Mouse (Mus musculus): ENCODE data around the gene Crnkl1.

Crnkl1 gene

DNA sequence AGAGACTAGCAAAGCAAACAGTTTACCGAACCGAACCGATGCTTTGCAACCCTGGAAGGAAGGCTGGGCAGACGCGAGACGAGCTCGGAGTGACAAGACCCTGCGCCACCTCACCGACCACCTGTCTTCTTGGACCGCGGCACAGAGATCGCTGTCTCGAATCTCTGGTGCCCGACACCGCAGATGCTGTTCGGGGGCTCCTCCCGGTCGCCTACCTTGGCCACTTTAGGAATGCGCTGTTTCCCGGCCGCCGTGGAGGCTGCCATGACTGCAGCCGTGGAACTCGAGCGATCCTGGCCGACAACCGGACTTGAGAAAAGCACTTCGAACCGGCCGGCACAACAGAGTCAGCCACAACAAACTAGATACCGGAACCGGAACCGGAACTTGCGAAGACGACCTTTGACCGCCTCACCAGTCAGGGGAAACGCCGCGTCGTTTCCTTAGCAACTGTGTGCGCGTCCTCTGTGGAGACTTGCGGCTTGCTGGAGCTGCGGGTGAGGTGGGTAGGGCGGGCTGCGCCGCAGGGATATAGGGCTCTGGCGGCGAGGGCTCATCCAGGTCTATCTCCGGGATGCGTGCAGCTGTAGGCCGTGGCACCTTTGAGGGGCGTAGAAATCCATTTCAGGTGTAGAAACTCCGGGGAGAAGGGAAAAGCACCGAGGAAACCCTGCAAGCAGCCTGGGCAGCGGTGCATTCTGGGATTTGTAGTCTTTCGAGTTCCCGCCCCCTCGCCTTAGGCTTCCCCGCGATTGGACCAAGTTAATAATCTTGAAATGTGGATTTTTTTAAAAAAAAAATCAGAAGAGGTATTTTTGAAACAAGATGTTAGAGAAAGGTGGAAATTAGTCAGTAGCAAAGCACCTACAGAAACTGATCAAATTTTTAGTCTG lies at the start of gene Crnkl1, which contains the start of gene Cfap61:
Crnkl1 (minus strand) TSS at position 676 of the 893 bp plus-strand sequence.
Cfap61 (plus strand) TSS at position 446 of the 893 bp plus-strand sequence.
- in situ Hi-C loops (cut with MboI; ENCODE audit: low sequenced_read_pairs) = no loop called here

DNA sequence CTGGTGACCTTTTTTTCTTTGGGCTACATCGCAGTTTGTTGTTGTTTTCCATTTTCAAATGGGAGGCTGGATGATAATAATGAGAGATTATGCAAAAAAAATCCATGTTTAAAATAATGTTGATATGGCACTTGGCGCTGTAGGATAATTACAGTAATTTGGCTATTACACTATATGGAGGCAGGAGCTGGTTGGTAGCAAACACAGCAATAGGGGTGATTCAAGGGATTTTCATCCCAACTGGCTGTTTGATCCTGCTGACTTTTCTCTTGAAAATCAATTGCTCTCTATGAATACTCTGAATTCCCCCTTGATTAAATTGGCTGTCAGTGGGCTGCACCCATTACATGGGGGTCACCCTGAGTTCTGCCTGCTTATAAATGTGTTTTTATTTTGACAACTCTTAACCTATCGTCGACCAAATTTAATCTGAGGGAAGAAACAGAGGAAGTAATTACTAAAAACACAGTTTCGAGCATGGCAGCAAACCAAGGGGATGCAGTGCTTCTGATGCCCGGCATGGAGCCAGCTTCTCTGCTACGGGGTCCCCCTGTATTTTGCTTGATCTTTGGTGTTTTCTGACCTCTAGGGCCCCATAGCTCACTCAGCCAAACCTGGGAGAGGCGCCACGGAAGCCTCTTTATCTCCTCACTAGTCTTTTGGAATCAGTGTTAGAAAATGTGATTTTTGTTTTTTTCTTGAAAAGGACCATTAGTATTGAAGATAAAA lies 47.7 kb upstream of the Crnkl1 start:
- in situ Hi-C loops (cut with MboI; ENCODE audit: low sequenced_read_pairs) = no loop called here

DNA sequence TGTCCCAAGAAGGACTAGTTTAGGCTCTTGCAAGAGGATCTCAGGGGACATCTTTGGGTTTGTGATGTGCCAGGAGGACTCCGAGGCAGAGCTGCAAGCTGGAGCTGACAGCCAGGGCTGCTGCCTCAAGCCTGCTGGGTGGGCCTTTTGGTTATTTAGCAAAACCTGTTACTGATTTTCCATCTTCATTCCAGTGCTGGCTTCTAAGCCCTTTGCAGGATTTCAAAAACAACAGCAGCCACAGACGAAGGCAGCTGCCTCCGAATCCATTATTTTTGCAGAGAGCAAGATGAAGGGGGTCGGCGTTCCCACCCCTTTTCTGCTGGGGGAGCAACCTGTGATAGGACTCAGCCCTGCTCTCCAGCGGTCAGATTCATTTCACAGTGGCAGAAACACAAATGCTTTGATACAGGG lies 46.9 kb upstream of the Crnkl1 start:
- in situ Hi-C loops (cut with MboI; ENCODE audit: low sequenced_read_pairs) = no loop called here

DNA sequence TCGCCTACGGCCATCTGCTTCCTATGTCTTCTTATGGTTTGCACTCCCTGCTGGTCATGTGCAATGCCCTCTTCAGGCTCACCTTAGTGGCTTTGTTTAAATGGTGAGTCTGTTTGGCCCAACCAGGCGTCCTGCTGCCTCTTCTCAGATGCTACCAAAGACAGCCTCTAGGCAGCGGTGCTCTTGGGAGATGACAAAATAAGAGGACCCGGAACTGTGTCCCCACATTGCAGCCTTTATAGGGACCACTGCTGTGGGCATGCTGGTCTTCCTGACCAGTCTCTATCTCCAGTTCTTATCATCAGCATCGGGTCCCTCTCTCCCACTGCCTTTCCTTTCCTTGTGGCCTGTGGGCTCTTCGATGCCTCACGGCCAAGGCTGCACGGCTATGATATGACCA lies 46.1 kb upstream of the Crnkl1 start:
- in situ Hi-C loops (cut with MboI; ENCODE audit: low sequenced_read_pairs) = no loop called here

DNA sequence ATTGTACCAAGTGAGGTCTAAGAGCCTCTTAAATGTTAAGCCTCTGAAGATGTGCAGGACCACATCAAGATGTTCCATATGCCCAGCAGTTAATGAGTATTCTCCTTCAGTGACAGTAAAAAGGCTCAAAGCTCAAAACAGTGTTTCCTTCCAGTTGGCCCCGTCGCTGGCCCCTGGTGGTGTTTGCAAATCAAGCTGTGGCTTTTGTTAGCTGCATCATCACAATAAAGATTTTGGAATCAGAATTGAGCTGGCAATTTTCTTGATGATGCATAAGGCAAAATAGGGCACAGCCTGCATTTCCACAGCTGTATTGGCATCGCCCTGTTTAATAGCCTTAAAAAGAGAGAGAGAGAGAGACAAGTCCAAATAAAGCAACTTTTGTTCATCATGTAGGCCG lies 44.8 kb upstream of the Crnkl1 start:
- in situ Hi-C loops (cut with MboI; ENCODE audit: low sequenced_read_pairs) = no loop called here

DNA sequence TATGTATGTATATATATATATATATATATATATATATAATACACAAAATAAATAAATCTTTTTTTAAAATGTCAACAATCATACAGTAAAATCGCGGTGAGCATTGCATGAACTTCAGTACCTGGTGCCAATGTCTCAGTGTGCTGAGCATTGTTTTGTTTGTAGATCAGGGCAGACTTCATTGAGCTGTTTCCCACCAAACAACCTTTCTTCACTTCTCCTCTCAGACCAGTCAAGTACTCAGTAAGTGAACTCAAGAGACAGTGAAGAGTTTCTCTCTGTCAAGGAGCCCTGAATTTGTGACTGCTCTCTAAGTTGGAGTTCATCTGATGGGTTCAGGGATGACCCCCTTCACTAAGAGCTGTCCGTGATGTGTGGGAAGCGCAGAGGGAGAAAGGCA lies 37.8 kb upstream of the Crnkl1 start:
- in situ Hi-C loops (cut with MboI; ENCODE audit: low sequenced_read_pairs) = no loop called here

DNA sequence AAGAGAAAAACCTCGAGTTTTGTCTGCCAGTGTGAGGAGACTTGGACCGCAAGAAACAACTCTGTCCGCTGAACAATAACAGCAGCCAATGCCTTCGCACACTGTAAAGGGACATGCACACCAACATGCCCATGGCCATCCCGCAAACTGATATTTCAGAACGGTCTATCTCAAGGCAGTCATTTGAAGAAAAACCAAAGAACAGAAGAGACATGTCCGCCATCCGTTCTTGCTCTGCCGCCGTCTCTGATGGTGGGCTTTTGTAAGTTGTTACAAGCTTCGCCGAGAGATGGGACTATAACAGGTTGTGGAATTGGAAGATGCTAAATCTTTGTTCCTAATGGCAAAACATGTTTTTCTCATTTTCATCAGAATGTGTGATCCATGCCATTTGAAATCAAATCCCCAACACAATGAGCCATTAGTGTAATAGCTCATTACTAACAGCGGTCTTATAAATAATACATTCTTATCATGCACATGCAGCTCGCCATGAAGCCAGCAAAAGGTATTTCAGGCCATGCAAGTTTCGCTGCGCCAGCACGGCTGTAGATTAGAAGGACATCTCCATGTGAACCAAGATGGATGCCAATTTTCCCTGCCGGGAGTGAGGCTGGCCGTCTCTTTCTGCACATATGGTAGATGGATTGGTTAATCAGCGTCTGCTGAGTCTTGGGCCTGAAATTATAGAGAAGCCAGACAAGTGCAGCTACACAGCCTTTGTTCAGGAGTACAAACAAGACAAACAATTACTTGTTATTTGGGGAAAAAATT lies 36.6 kb upstream of the Crnkl1 start:
- in situ Hi-C loops (cut with MboI; ENCODE audit: low sequenced_read_pairs) = no loop called here

DNA sequence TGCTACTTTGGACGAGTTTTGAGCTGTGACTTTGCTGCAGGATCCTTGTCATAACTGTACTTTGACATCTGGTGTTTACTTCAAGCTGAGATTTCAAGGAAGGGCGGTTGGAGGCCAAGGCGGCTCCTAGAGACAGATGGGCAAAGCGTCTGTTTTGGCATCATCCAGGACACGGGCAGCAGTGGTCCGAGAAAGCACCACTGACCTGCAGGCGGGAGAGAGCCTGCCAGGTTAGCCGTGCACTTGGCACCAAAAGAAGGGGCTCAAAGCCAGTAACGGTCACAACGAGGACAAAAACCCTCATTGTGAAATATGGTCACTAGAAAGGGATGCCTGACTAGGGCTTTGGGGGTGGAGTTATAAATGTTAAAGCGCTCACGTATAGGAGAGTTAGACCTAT lies 35.9 kb upstream of the Crnkl1 start:
- in situ Hi-C loops (cut with MboI; ENCODE audit: low sequenced_read_pairs) = no loop called here

DNA sequence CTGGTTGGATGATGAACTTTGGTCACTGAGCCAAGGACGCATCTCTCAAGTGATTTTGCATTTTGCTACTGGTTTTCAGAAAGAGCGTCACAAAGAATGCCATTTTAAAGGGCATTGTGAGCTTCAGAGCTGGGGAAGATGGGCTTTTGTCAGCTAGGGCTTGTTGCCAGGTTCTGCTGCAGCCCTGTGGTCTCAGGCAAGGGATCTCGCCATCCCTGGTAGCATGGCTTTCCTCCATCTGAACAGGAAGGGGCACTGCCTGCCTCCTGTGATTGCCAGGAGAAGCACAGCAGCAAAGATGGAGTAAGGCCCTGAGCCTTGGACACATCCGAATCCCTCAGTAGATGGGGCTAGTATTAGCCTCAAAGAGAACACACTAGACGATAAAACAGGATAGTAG lies 27.0 kb upstream of the Crnkl1 start:
- in situ Hi-C loops (cut with MboI; ENCODE audit: low sequenced_read_pairs) = no loop called here

DNA sequence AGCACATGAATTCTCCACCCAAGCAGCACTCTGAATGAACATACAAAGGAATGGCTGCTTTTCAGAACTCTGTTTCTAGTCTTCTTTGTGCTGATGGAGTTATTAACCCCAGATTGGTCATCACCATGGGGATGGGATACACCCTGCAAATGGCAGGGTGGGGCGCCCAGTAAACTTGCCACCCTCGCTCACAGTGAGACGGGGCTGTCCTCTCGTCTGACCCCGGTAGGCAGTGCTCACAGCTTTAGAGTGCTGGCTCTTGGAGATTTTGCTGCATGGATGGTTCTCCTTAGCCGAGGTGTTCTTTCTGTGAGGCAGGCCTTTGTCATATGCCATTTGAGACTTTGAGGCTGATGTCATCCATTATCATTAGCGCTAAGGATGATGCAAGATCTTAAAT lies 23.7 kb upstream of the Crnkl1 start:
- in situ Hi-C loops (cut with MboI; ENCODE audit: low sequenced_read_pairs) = loop anchor here (10.0 kb wide), 2 partner anchors 426 to 456 kb away; no protein-coding TSS in a partner anchor

DNA sequence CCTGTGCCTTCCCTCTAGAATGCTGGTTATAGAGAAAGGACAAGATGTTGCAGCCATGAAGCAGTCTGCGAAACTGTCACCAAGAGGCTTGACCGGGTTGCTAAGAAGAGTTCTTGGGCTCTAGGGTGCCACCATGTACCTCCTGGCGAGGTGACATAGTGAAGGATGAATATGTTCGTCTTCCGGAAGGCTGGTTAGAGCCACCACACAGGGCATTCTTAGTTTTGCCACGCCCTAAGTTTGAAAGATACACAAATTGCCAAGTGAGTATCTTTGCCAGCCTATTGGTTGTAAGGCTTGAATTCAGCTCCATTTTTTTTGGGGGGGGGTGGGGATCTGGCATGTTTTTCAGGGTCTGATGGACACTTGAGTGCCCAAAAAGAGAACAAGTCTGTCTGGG lies 23.3 kb upstream of the Crnkl1 start:
- in situ Hi-C loops (cut with MboI; ENCODE audit: low sequenced_read_pairs) = loop anchor here (10.0 kb wide), 2 partner anchors 427 to 457 kb away; no protein-coding TSS in a partner anchor

DNA sequence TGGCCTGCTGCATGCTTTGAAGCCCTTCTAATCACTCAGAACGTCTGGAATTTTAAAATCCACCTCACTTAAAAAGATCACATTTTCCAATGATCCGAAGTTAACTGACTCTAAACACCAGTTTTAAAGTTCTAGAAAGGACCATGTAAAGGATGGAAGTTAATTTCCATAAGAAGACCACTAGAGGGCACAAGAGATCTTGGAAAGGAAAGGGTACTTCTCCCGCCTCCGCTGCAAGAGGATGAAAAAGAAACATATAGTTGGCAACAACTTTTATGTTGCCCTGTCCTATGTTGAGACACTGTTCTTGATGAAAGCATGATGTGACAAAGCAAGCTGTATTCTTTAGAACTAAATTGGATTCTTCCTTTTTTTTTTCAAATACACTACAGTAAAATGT lies 22.6 kb upstream of the Crnkl1 start:
- in situ Hi-C loops (cut with MboI; ENCODE audit: low sequenced_read_pairs) = loop anchor here (10.0 kb wide), 2 partner anchors 427 to 457 kb away; no protein-coding TSS in a partner anchor

DNA sequence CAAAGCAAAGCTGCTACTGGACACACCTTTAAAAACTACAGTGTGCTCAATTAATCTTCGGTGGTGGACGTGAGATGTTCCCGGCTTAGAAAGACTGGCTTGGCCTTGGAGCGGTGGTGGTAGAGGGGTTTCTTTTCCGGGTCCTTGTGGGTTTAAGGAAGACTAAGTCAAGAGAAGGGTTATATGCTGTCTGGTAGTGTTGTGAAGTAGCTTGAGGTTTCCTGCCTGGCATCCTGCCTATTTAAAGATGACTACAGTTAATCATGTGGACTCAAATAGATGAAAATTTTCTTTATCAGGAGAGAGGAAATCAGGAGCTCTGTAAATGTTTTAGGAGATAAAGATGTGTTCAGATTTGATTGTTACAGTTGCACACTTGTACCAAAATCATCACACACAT lies 21.5 kb upstream of the Crnkl1 start:
- in situ Hi-C loops (cut with MboI; ENCODE audit: low sequenced_read_pairs) = loop anchor here (10.0 kb wide), 2 partner anchors 428 to 458 kb away; no protein-coding TSS in a partner anchor

DNA sequence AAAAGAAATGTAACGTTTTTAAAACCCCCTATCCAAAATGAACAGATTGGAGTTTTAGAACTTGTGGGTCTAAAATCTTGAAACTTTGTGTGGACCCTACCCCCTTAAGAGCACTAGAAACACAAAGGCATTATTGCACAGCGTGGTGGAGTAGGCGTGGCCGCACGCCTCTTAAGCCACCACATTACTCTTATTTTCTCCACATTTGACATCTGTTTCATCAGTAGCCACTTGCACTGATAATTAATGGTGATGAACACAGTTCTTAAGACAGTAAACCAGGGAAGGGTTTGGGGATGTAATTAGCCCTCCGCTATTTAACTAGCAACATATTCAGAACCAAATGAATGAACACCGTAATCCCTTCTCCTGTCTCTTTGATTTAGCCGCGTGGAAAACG lies 21.0 kb upstream of the Crnkl1 start:
- in situ Hi-C loops (cut with MboI; ENCODE audit: low sequenced_read_pairs) = loop anchor here (10.0 kb wide), 2 partner anchors 429 to 459 kb away; no protein-coding TSS in a partner anchor

DNA sequence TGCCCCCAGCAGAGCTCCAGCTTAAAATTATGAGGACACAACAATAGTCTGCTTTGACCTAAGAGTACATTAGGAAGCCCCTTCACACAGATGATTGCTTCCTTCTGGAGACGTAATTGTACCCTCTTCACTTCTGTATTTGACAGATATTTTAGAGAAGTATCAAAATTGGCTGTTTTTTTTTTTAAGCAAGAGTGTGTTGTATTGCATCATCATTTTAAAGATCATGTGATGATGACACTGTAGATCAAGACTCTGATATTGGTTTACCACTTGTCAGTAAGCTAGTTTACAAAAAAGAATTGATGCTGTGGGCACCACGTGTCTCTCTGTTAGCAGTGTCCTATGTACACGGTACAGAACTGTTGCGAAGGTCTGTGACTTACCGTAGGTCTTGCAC lies 17.9 kb upstream of the Crnkl1 start:
- in situ Hi-C loops (cut with MboI; ENCODE audit: low sequenced_read_pairs) = loop anchor here (10.0 kb wide), 2 partner anchors 432 to 462 kb away; no protein-coding TSS in a partner anchor

DNA sequence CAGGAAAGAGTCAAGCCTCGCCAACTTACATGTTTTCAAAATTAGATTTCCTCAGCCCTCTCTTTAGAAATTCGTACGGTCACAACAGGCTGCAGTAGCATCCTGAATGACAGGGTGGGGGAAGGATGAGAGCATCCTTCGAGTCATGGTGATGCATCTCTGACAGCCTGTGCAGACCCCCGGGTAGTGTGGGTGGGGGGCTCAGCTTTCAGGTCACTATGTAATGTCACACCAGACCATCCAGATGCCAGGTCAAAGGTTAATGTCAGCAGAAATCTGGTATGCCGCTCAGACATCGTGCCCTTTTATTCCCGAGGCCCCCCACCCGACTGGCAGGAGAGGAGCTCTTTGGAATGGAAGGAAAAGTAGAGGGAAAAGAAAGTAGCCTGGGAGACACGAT lies 15.4 kb upstream of the Crnkl1 start:
- in situ Hi-C loops (cut with MboI; ENCODE audit: low sequenced_read_pairs) = loop anchor here (10.0 kb wide), 2 partner anchors 435 to 465 kb away; no protein-coding TSS in a partner anchor

DNA sequence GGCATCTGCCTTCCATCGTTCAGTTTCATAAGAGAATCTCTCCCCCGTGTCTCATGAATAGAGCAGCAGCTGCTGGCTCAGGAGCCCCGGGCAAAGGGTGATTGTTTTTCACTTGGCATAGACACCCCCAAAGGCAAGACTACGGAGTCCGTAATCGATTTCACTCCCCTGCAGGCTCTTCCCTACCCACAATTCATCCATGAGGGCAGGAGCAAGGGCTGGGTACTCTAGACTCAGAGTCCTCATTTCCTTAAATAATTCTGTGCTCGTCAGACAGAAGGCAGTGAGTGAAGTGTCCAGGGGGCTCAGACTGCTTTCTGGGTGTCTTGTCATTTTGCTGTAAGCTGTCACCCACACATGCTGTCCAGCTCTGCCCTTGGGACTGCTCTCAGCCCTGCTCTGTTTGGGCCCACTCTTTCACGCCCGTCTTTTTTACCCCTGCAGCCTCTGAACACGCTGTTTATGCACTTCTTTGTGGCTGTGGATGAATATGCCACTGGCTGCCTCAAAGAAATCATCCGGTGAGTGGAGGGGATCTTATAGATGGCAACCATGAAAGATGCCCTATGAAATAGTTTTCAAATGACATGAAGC lies 14.8 kb upstream of the Crnkl1 start:
- in situ Hi-C loops (cut with MboI; ENCODE audit: low sequenced_read_pairs) = loop anchor here (10.0 kb wide), 2 partner anchors 435 to 465 kb away; no protein-coding TSS in a partner anchor

DNA sequence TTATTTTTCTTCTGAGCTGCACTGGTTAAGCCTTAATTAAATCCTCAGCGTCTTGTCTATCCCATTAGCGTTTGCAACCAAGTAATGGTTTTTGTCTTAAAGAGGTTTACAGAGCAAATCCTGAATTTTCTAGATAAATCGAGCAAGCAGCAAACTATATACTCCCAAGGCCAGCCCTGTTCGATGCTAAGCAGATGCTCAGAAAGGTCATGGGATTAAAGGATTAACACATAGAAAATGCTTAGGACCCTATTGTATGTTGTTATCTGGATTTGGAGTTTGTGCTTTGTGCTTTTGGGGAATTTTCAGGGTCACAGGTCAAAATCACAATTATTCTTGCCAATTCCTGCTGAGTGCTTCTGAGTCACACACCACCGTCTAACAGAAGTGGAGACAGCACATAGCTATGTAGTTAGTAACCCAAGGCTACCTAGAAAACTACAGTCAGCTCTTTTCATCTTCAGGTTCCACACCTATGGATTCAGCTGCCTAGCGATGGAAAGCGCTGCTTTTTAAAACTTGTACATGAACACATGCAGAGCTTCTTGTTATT lies 13.7 kb upstream of the Crnkl1 start:
- in situ Hi-C loops (cut with MboI; ENCODE audit: low sequenced_read_pairs) = no loop called here

DNA sequence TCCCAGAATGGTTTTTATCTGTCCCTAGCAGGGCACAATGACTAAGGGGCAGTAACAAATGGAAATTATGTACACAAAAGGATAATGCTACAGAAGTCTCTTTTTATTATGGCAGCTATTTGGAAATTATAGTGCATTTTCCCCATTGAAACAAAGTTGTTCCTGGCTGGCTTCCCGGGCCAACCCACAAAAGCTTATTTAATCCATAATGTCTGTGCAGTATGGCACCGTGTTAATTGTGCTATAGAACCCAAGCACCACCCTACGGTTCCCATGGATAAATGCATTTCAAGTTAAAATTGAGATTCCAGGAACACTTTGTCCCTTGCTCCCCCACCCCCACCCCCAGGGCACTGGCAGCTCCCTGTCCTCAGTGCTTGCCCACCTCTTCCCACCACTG lies 9.5 kb upstream of the Crnkl1 start:
- in situ Hi-C loops (cut with MboI; ENCODE audit: low sequenced_read_pairs) = no loop called here

DNA sequence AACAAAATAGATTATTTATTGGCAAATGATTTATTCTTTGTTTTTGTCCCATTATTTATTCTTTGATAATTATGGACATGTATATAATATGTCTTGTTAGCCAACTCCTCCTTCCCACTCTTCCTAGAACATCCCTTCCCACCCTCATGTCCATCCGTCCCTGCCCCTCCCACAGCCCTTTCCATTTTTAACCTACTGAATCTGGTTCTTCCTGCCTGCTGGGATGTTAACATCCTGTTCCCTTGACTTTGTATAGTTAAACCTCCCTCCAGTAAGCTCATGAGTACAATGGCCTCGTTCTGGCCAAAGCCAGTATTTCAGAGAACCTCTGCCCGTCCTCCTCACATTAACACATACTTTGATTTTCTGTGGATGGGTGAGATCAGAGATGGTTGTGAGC lies 6.6 kb upstream of the Crnkl1 start:
- in situ Hi-C loops (cut with MboI; ENCODE audit: low sequenced_read_pairs) = no loop called here
